8 mouse cellular contexts compared by ENCODE assay signal in genomic region chrX:52864126-52864525, GRCm38 (mm10). TPM values are rescaled to one million over a fixed set of nuclear protein-coding genes. Genes with fewer than 3 reads are reported as not detected.
A peak's percentile ranks its signal among the peaks of the same experiment; 100 is the strongest.
DNase-seq lines count a peak whose midpoint lies in the region; ATAC-seq and TF ChIP-seq lines count a peak whose summit lies in the region.

No protein-coding gene starts in this region.

- POLR2A ChIA-PET in Patski (lab: Charles Lee) = no interaction called here

- H3K27me3 ChIP-seq in Patski = peaks cover 43% of the 10 kb centered on the region

- DNase-seq in adrenal gland, adult 2 months = peak; percentile 4
- DNase-seq in adrenal gland, adult 8-10 months = no peak
- peak; percentile 7 for DNase-seq in kidney, postnatal 10 days
- DNase-seq in kidney, adult 18-20 months = no peak
- DNase-seq in Patski (ENCODE audit: low read depth, low spot score) = no peak
- DNase-seq in ovary, adult 18-20 months (ENCODE audit: low spot score) = no peak
- DNase-seq in urinary bladder, postnatal 36 days (ENCODE audit: low spot score in 2 of 2) = no peak

- in situ Hi-C loops in Patski (cut with MboI; ENCODE audit: low pct_unique_long_range_greater_than_20kb) = loop anchor here (5.0 kb wide), 1 partner anchor 68 kb away; no protein-coding TSS in a partner anchor

- ATAC-seq in Patski = no peak
- peak; percentile 46 for ATAC-seq in inflammation-experienced regulatory T-cells, adult 6 months

- peak; percentile 67 for TF ChIP-seq CTCF in Patski (IDR thresholded peaks at IDR 0.05)

- CTCF ChIA-PET in Patski (lab: Charles Lee) = interaction anchor here (0.7 to 4.2 kb wide), 5 partner anchors 42 to 76 kb away, joined by 3 to 21 read pairs (median 3); no protein-coding TSS in a partner anchor

RNA-seq across cellular contexts. Expression of gene Phf6, which starts 47.9 kb away (rescaled TPM):
- total RNA-seq in adrenal gland, adult 2 months (2021) = 10 to 100 TPM; 16.3 to 18.7 TPM
- polyA plus RNA-seq in adrenal gland, adult 2 months (2012; rRNA removed) = 0.35 and 0.40 TPM in 2 replicates
- 10 to 100 TPM; 17.4 to 23.8 (median 20.3) TPM for total RNA-seq in adrenal gland, adult 8-10 months (2022)
- polyA plus RNA-seq in Patski (2021) = 33.3 TPM
- polyA plus RNA-seq in inflammation-experienced regulatory T-cells, adult 6 months (2017; shearing (Covaris generic)) = 10 to 100 TPM; 34.0 to 47.1 (median 38.5) TPM

Comparison
In these comparisons a context has a peak if more than half of its experiments do, and no peak if none do; other contexts are left out.
1. DNase-seq: peak in adrenal gland, adult 2 months (single experiment) and kidney, postnatal 10 days (single experiment); none in adrenal gland, adult 8-10 months (single experiment), kidney, adult 18-20 months (single experiment), Patski (single experiment), ovary, adult 18-20 months (single experiment) and urinary bladder, postnatal 36 days (0 of 2).
2. RNA of gene Phf6, which starts 47.9 kb away (polyA plus RNA-seq): 34.0 to 47.1 TPM in inflammation-experienced regulatory T-cells, adult 6 months and 33.3 TPM in Patski (single experiment); 0.35 to 0.40 TPM in adrenal gland, adult 2 months; every median in the first group is over 10 times any median in the second.